8 mouse cellular contexts compared by ENCODE assay signal in the genomic region with DNA sequence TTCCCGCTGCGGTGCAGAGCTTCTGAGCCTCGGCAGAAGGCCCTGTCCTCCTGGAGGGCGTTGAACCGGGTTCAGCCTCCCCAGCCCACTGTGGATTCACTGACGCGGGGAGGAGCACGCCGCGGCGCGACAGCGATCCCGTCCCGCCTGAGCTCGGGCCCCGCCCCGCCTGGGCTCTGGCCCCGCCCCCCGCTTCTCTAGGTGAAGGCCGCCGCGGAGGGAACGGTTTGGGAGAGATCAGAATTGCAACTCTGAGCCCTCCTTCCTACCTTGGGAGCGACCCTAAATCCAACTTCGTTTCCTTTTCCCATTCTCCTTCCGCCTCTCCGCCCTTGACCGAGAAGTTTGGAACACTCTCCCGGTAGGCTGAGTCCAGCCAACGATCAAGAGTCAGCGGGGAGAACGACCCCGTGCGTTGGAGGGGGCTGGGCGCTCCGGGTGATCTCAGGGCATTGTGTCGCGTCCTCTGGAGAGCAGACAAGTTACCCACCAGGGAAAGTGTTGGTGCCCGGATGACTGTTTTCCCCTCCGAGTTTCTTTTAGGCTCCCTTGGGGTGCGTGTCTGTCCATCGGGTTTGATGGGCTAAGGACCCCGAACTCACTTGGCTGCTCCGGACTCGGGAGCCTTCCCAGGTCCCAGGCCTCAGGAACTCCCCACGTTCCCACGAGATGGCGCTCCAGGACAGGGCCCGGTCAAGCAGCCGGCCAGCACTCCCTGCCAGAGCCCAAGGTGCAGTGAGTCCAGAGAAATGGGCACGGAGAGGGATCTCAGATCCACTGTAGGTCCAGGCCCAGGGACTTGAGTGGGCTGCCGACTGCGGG. TPM values are rescaled to one million over a fixed set of nuclear protein-coding genes. Genes with fewer than 3 reads are reported as not detected.
DNase-seq lines count a peak whose midpoint lies in the region; ATAC-seq and TF ChIP-seq lines count a peak whose summit lies in the region.

No protein-coding gene starts in this region.

- peak overlapping the region; percentile 54 for H3K4me3 ChIP-seq in erythroblast, embryonic 14.5 days (replicated peaks)
- H3K4me3 ChIP-seq in heart, embryonic 12.5 days: peak overlapping the region; percentile 59
- H3K4me3 ChIP-seq in kidney, postnatal 0 days (replicated peaks; ENCODE audit: low read depth, low read length): peak overlapping the region; percentile 48
- H3K4me3 ChIP-seq in liver, embryonic 12.5 days: peak overlapping the region; percentile 51

- H3K9ac ChIP-seq in heart, embryonic 12.5 days: peak overlapping the region; percentile 66
- H3K9ac ChIP-seq in kidney, postnatal 0 days (ENCODE audit: low read depth, low read length): peak overlapping the region; percentile 62
- H3K9ac ChIP-seq in liver, embryonic 12.5 days: peak overlapping the region; percentile 28

- H3K4me2 ChIP-seq in heart, embryonic 12.5 days: peak overlapping the region; percentile 93
- peak overlapping the region; percentile 72 for H3K4me2 ChIP-seq in kidney, postnatal 0 days (ENCODE audit: low read length)
- peak overlapping the region; percentile 81 for H3K4me2 ChIP-seq in liver, embryonic 12.5 days

- peaks cover 27% of the 10 kb centered on the region; the same call in 1 of the 2 replicates for H3K9me3 ChIP-seq in erythroblast, embryonic 14.5 days (ENCODE audit: control insufficient read depth, low read length)
- H3K9me3 ChIP-seq in heart, embryonic 12.5 days (replicated peaks): no peaks in the 10 kb centered on the region
- no peaks in the 10 kb centered on the region for H3K9me3 ChIP-seq in kidney, postnatal 0 days (replicated peaks; ENCODE audit: low read length)
- H3K9me3 ChIP-seq in liver, embryonic 12.5 days (replicated peaks): no peaks in the 10 kb centered on the region

- peak; percentile 86 for DNase-seq in A20 (ENCODE audit: low read depth, low spot score)
- peak; percentile 70 for DNase-seq in brain, adult 2 months (ENCODE audit: low read depth, low spot score)
- DNase-seq in kidney, postnatal 0 days (ENCODE audit: low spot score): peak; percentile 92
- DNase-seq in naive thymus-derived CD4-positive, alpha-beta T cell, adult 2 months (ENCODE audit: low read depth): peak; percentile 62
- peak; percentile 53 for DNase-seq in splenic B cell, adult 2 months (ENCODE audit: low read depth, low spot score)

- ATAC-seq in heart, embryonic 12.5 days (ENCODE audit: insufficient number of reproducible peaks, low FRiP score): peak; percentile 57
- ATAC-seq in kidney, postnatal 0 days (replicated peaks; ENCODE audit: low FRiP score, low read depth): peak; percentile 35
- peak; percentile 61 for ATAC-seq in liver, embryonic 12.5 days

- peaks cover 93% of the 10 kb centered on the region for H3K27me3 ChIP-seq in erythroblast, embryonic 14.5 days (ENCODE audit: control insufficient read depth)
- peaks cover 63% of the 10 kb centered on the region for H3K27me3 ChIP-seq in heart, embryonic 12.5 days (replicated peaks)
- no peaks in the 10 kb centered on the region for H3K27me3 ChIP-seq in kidney, postnatal 0 days (ENCODE audit: insufficient read depth, low read length)
- peaks cover 94% of the 10 kb centered on the region for H3K27me3 ChIP-seq in liver, embryonic 12.5 days (replicated peaks)
- H3K27me3 ChIP-seq in splenic B cell, adult 2 months (ENCODE audit: control insufficient read depth, insufficient read depth, low read length, poor library complexity, severe bottlenecking): no peaks in the 10 kb centered on the region; the same call in 1 of the 2 replicates

- H3K27ac ChIP-seq in heart, embryonic 12.5 days (ENCODE audit: poor library complexity, severe bottlenecking): peak overlapping the region; percentile 28; the same call in 1 of the 2 replicates
- peak overlapping the region; percentile 79 for H3K27ac ChIP-seq in kidney, postnatal 0 days
- no peak overlapping the region; the same call in 1 of the 2 replicates for H3K27ac ChIP-seq in liver, embryonic 12.5 days

- H3K36me3 ChIP-seq in erythroblast, embryonic 14.5 days (ENCODE audit: control insufficient read depth): no peaks in the 10 kb centered on the region
- H3K36me3 ChIP-seq in heart, embryonic 12.5 days: no peaks in the 10 kb centered on the region
- H3K36me3 ChIP-seq in kidney, postnatal 0 days (ENCODE audit: insufficient read depth, low read length): peaks cover 9% of the 10 kb centered on the region; the same call in 1 of the 2 replicates
- H3K36me3 ChIP-seq in liver, embryonic 12.5 days: no peaks in the 10 kb centered on the region
- H3K36me3 ChIP-seq in splenic B cell, adult 2 months (ENCODE audit: control insufficient read depth, insufficient read depth, low read length, poor library complexity, severe bottlenecking): no peaks in the 10 kb centered on the region

- peaks cover 33% of the 10 kb centered on the region for H3K4me1 ChIP-seq in erythroblast, embryonic 14.5 days (ENCODE audit: control insufficient read depth)
- peaks cover 36% of the 10 kb centered on the region for H3K4me1 ChIP-seq in heart, embryonic 12.5 days (replicated peaks)
- peaks cover 20% of the 10 kb centered on the region; the same call in 1 of the 2 replicates for H3K4me1 ChIP-seq in kidney, postnatal 0 days (replicated peaks; ENCODE audit: insufficient read depth, low read length)
- peaks cover 39% of the 10 kb centered on the region for H3K4me1 ChIP-seq in liver, embryonic 12.5 days

- TF ChIP-seq CTCF in kidney, postnatal 0 days (IDR thresholded peaks at IDR 0.05; ENCODE audit: low read depth): peak; percentile 92

- under 1% methylated on average over 54 of the region's 54 CpGs for WGBS in heart, embryonic 12.5 days
- under 1% methylated on average over 45 of the region's 54 CpGs for WGBS in kidney, postnatal 0 days
- WGBS in liver, embryonic 12.5 days (ENCODE audit: insufficient replicate concordance): under 1% methylated on average over 54 of the region's 54 CpGs

RNA-seq across cellular contexts. Expression of gene Gm11444, which starts 5.8 kb away (rescaled TPM):
- polyA plus RNA-seq in erythroblast, embryonic 14.5 days (2012): not detected in 2 replicates
- polyA plus RNA-seq in heart, embryonic 12.5 days (2016; fragmentation: Nextera tagmentation; extraction: Ambion mirVana): not detected in 2 replicates
- polyA plus RNA-seq in kidney, postnatal 0 days (2015; fragmentation: Nextera tagmentation; extraction: Ambion mirVana): not detected in 2 replicates
- polyA plus RNA-seq in liver, embryonic 12.5 days (2016; fragmentation: Nextera tagmentation; extraction: Ambion mirVana): not detected in 2 replicates

RNA-seq across cellular contexts. Expression of gene Tbx2, which starts 12.0 kb away (rescaled TPM):
- polyA plus RNA-seq in erythroblast, embryonic 14.5 days (2012): 0.12 and 0.13 TPM in 2 replicates
- polyA plus RNA-seq in heart, embryonic 12.5 days (2016; fragmentation: Nextera tagmentation; extraction: Ambion mirVana): 3.2 TPM in 2 replicates
- polyA plus RNA-seq in kidney, postnatal 0 days (2015; fragmentation: Nextera tagmentation; extraction: Ambion mirVana): 15.6 and 22.5 TPM in 2 replicates
- polyA plus RNA-seq in liver, embryonic 12.5 days (2016; fragmentation: Nextera tagmentation; extraction: Ambion mirVana): 1.1 and 1.4 TPM in 2 replicates

RNA-seq across cellular contexts. Expression of gene Tbx4, which starts 41.9 kb away (rescaled TPM):
- not detected in 2 replicates for polyA plus RNA-seq in erythroblast, embryonic 14.5 days (2012)
- polyA plus RNA-seq in heart, embryonic 12.5 days (2016; fragmentation: Nextera tagmentation; extraction: Ambion mirVana): 0.49 and 0.94 TPM in 2 replicates
- 0.07 and 0.09 TPM in 2 replicates for polyA plus RNA-seq in kidney, postnatal 0 days (2015; fragmentation: Nextera tagmentation; extraction: Ambion mirVana)
- polyA plus RNA-seq in liver, embryonic 12.5 days (2016; fragmentation: Nextera tagmentation; extraction: Ambion mirVana): 0.12 and 0.35 TPM in 2 replicates
